Mouse (Mus musculus) cerebellum, adult 9-10 months (tissue): ENCODE measurements around the gene Usp48.

Source experiments
- DNase-seq: peaks from one replicate; pipeline ENCODE4 v3.0.0; 2022

Usp48 gene

GRCm38 (mm10) chr4:137663491-137663890 lies 69.9 kb downstream of the Usp48 start:
- DNase-seq = peak; percentile 65

GRCm38 (mm10) chr4:137664433-137664979 lies 71.0 kb downstream of the Usp48 start, which contains the start of gene Rap1gap:
TSS of gene Rap1gap (plus strand) at chr4:137664726.
- no peak for DNase-seq

GRCm38 (mm10) chr4:137664980-137665675 lies 71.6 kb downstream of the Usp48 start:
- DNase-seq = peak; percentile 83

- DNase-seq = peak; percentile 64
These were observed 72.2 kb downstream of the Usp48 start for GRCm38 (mm10) chr4:137665791-137666190.

- peak; percentile 65 for DNase-seq
These were observed 72.9 kb downstream of the Usp48 start for GRCm38 (mm10) chr4:137666283-137666957.

- peak; percentile 67 for DNase-seq
These were observed 73.4 kb downstream of the Usp48 start for GRCm38 (mm10) chr4:137666958-137667345.

GRCm38 (mm10) chr4:137667747-137668146 lies 74.2 kb downstream of the Usp48 start:
- peak; percentile 86 for DNase-seq

- DNase-seq = peak; percentile 70
These were observed 78.4 kb downstream of the Usp48 start for GRCm38 (mm10) chr4:137671711-137672500.

GRCm38 (mm10) chr4:137675566-137675965 lies 82.0 kb downstream of the Usp48 start:
- peak; percentile 86 for DNase-seq

GRCm38 (mm10) chr4:137676057-137676456 lies 82.5 kb downstream of the Usp48 start:
- DNase-seq = peak; percentile 89

GRCm38 (mm10) chr4:137676700-137677484 lies 83.3 kb downstream of the Usp48 start:
- peak; percentile 63 for DNase-seq

GRCm38 (mm10) chr4:137677906-137678305 lies 84.4 kb downstream of the Usp48 start:
- DNase-seq = peak; percentile 93

GRCm38 (mm10) chr4:137678568-137678967 lies 85.0 kb downstream of the Usp48 start:
- DNase-seq = no peak

- no peak for DNase-seq
These were observed 86.5 kb downstream of the Usp48 start for GRCm38 (mm10) chr4:137679979-137680550.

GRCm38 (mm10) chr4:137680721-137681120 lies 87.2 kb downstream of the Usp48 start:
- no peak for DNase-seq

- DNase-seq = peak; percentile 84
These were observed 88.0 kb downstream of the Usp48 start for GRCm38 (mm10) chr4:137681408-137682104.

- no peak for DNase-seq
These were observed 89.5 kb downstream of the Usp48 start for GRCm38 (mm10) chr4:137682961-137683453.

- no peak for DNase-seq
These were observed 91.3 kb downstream of the Usp48 start for GRCm38 (mm10) chr4:137684830-137685343.

GRCm38 (mm10) chr4:137686303-137686702 lies 92.7 kb downstream of the Usp48 start:
- no peak for DNase-seq

- no peak for DNase-seq
These were observed 93.8 kb downstream of the Usp48 start for GRCm38 (mm10) chr4:137687234-137687825.
